Mouse (Mus musculus): ENCODE data around the gene Apoa1.

Apoa1 gene

DNA sequence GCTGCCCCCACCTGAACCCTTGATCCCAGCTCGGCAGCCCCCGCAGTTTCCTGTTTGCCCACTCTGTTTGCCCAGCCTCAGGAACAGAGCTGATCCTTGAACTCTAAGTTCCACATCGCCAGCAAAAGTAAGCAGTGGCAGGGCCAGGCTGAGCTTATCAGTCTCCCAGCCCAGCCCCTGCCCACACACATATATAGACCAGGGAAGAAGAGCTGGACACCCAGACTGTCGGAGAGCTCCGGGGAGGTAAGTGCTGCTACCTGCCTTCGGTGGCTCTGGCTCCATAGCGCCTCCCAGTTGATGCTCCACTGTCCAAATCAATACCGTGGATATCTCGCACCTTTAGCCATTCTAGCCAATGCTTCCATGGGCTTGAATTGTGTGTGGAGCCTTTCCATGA, at the start of gene Apoa1:
Gene Apoa1, plus strand, starts transcription at position 90 of the 400 bp plus-strand sequence.
- no peak for DNase-seq (ENCODE audit: low spot score)

DNA sequence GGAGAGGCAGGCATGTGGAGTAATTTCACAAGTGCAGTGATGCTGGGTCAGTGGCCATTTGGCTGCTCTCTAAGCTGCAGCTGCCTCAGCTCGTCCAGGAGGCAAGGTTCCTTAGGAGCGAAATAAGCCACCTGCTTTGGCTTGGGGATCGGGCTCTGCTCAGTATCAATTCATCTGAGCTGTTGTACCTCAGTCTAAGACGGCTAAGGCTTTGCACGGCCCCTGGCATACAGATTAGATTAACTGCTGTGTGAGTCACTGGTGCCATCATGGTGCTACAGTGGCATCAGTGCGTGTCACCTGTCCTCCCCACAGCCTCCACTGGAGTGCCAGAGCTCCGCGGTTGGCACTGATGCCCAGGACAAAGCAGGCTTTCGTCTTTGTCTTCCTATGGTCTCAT, 49.8 kb upstream of the Apoa1 start:
- DNase-seq (ENCODE audit: low spot score): no peak

DNA sequence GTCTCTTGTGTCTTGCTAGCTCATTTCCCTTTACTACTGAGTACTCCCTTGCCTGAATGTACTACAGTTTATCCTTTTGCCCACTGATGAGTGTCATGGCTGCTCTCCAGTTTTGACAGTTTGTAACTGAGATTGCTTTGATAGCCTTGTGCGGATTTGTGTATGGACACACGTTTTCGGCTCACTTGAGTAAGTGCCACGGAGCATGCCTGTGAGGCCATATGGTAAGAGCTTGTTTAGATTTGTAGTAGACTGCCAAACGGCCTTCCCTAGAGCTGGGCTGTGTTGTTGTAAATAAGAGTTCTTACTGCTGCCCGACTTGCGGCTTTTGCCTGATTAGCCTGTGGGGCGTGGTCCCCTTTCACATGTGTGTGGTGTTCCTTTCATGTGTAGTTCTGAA, 47.1 kb upstream of the Apoa1 start:
- no peak for DNase-seq (ENCODE audit: low spot score)

DNA sequence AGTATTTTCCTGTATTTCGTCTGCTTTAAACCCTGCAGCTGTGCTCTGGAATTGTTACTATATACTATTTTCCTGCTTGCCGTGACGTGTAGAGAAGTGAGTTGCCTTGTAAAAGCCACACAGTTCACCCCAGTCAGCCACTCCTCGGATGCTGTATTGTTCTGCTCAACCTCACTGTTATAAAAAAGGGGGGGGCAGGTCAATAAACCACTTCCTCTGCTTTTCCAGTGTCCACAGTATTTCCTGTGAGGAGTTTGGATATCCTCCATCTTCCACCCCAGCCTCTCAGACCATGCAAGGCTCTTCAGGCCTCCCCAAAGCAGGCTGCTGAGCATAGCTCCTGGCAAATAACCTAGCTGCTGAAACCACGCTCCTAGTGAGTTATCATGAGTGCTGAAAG, 43.8 kb upstream of the Apoa1 start:
- no peak for DNase-seq (ENCODE audit: low spot score)

DNA sequence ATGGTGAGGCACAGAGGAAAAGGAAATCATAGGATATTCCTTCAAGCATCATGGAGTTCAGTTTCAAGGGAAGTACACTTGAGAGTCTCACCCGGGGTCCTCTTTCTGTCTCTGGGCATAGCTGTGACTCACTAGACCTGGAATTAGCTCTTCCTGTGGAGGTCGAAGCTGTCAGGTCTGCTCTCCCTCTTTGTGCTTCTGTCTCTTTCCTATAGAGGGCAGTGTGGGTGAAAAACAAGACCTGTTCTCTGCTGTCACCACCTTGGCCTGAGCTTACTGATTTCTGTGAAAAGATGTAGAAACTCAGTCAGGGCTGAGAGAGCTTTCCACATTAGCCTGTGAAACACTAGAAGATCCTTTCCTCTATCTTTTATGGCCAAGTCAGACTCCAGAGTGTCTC, 43.2 kb upstream of the Apoa1 start:
- no peak for DNase-seq (ENCODE audit: low spot score)

DNA sequence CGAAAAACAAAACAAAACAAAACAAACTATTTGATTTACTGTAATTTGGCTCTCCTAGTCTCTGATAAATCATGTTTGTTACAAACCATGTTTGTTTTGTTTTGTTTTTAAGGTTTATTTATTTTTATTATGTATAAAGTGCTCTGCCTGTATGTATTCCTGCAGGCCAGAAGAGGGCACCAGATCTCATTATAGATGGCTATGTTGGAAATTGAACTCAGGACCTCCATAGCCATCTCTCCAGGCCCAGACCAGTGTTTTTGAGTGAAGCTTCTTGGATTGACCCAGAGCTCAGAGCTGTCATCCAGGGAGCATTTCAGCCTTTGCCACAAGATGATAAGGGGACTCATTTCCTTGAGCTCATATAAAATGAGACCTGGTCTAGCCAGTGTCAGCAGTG, 42.0 kb upstream of the Apoa1 start:
- DNase-seq (ENCODE audit: low spot score): no peak

DNA sequence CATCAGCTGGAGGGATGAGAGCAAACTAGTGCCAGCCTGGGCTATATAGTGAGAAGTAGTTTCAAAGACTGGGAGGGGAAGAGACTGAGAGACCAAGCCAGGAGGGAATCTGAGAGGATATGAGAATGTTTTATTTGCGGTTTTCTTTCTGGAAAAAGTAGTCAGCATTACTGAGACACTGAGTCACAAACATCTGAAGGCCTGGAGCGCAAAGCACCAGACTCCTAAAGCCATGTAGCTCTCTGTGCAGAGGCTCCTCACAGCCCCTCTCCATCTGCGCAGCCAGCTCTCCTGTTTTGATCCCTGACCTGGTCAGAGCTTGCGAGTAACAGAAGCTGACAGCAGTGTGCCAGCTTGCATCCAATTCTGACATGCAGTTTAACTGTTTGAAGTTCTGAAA, 40.0 kb upstream of the Apoa1 start:
- DNase-seq (ENCODE audit: low spot score): no peak

DNA sequence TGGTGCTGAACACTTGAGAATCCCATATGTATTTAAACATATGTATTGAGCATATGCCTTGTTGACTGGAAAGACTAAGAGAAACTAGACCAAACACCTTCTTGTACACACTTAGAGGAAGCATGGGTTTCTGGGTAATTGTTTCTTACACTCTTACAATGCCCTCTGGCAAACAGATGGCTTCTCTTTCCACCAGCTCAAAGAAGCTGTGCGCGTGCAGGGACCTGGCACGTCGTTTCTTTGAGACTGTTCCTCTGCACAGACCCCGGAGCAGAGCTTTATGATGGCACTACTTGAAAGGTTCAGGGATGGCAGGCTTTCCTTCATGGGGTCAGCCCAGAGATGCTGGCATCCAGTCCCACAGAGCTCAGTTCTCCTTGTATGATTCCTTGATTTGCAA, 39.4 kb upstream of the Apoa1 start:
- DNase-seq (ENCODE audit: low spot score): no peak

DNA sequence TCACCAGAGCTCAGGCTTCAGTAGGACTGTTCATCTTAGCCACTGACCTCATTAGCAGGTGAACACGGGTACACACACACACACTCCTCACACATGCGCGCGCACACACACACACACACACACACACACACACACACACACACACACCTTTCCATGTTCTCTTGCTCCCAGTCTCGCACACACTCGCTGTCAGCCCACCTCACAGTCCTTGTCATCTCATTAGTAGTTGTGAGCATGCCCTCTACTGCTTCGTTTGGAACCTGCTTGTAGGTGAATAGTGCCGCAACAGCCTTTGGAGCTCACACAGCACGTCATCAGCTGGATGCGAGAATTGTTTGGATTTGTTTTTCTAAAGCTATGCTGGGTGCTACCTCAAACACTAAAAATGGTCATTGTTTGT, 39.0 kb upstream of the Apoa1 start:
- DNase-seq (ENCODE audit: low spot score): no peak

DNA sequence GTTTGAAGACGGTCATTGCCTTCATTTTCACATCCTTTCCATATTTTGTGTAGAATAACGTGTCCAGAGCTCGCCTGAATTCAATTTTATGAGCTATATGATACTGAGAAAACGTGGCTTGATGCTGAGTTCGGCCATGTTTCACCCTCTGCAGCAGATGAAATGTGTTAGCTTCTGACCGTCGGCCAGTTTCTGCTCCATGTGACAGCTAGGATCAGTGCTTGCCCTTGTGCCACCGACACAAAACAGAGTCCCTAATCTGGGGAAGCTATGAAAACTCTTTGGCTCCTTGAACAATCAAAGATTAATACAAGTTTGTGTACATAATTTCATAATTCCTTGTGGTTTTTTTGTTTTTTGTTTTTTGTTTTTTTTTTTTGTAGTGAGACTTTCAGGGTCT, 37.1 kb upstream of the Apoa1 start:
- DNase-seq (ENCODE audit: low spot score): no peak

DNA sequence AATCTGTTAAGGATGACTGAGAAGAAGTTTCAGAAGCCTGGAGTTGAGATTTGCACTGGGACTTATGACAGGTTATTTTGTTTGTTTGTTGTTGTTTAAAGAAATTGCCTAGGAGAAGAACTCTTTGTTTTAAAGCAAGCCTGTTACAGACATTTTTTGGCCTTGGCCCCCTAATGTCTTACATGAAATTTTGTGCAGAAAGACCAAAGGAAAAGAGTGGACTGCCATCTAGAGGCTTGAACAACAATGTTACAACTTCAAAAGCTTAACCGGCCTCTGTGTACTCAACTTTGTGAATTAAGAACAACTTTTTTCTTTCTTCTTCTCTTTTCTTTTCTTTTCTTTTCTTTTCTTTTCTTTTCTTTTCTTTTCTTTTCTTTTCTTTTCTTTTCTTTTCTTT, 36.7 kb upstream of the Apoa1 start:
- no peak for DNase-seq (ENCODE audit: low spot score)

DNA sequence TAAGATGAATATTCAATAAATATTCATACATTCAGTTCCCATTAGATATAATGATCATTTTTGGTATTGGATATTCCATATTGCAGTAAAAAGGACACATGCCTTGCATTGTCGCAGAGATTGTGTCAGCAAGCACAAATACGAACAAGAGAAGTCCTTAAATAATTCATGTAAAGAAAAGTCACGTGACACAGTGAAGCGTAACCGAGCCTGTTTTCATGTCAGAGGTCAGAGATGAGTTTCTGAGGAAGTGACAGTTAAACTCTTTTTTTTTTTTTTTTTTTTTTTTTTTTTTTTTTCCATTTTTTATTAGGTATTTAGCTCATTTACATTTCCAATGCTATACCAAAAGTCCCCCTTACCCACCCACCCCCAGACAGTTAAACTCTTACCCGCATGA, 35.7 kb upstream of the Apoa1 start:
- DNase-seq (ENCODE audit: low spot score): no peak

DNA sequence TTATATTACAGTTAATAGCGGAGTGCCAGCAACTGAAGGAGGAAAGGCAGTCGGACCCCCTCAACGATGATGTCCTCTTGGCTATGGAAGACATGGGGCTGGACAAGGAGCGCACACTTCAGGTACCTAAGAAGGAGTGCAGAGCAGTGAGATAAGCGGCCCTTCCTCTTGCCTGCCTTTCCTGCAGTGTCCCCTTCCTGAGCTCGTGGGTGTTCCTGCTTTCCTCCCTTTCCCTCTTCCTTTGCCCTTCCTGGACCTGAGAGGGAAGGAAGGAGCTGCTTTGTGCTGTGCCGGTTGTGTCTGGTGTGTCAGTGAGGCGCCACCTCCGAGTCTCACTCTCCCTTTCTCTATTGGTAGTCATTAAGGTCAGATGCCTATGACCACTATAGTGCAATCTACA, 33.6 kb upstream of the Apoa1 start:
- no peak for DNase-seq (ENCODE audit: low spot score)

DNA sequence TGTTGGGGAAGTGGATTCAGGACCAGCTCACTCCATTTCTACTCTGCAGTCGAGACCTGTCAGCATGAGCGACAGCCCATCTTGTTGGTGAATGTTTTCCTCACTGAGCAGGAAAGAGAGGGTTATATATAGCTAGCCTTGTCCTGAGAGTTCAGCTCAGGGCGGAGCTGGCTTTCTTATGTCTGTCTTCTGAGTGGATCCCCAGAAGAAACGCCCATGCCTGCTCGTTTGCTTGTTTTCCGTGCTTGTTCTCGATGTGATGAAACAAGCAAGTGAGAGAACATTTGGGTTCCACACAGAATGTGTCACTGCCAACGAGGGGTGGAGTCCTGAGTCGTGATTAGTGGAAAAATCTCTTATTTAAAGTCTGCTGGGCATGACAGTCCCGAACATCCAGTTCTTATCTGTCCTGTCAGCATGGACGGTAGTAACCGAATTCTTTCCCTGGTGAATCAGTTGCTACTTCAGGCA, 31.6 kb upstream of the Apoa1 start:
- no peak for DNase-seq (ENCODE audit: low spot score)

DNA sequence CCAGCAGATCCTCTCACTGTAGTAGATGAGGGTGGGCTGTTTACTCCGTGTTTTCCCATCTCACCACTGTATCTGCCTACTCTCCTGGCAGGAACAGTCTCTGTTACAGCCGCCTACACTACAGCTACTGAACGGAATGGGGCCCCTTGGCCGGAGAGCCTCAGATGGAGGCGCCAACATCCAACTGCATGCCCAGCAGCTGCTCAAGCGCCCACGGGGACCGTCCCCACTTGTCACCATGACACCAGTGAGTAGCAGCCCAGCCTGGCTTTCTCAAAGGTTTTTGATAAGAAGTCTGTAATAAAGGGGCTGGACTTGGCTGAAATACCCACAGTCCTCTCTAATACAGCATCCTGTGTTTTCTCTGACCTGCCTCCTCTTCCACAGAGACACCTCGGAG, 29.9 kb upstream of the Apoa1 start:
- no peak for DNase-seq (ENCODE audit: low spot score)

DNA sequence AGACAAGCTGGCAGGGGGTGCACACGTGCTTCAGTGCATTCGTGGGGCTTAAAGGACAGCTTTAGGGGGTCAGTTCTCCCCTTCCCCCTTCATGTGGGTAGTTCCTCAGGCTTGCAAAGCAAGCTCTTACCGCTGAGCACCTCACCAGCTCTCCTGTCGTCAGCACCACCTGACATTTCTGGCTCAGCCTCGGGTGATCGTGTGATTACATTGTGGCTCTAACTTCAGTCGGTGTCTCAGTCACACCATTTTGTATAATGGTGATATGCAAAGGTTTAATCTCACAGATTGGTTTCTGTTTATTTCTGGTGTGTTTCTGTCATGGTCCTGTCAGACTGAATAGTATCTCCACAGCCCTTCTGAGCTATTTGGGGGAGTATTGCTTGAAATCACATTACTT, 29.4 kb upstream of the Apoa1 start:
- no peak for DNase-seq (ENCODE audit: low spot score)

DNA sequence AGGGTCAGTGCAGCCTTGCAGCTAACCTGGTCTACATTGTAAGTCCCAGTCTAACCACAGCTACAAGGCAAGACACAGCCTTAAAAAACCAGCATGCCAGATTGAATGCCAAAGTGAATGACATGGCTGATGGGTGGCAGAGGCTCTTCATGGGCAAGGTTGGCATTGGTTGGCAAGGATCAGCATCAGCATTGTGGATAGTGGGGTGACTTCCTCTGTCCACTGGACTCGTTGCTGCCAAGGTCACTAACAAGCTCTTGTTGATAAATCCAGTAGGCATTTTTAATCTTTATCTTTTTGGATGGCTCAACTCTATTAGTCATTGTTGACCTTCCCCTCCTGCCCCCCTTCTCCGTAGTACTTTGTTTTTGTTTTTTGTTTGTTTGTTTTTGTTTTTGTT, 28.8 kb upstream of the Apoa1 start:
- DNase-seq (ENCODE audit: low spot score): no peak

DNA sequence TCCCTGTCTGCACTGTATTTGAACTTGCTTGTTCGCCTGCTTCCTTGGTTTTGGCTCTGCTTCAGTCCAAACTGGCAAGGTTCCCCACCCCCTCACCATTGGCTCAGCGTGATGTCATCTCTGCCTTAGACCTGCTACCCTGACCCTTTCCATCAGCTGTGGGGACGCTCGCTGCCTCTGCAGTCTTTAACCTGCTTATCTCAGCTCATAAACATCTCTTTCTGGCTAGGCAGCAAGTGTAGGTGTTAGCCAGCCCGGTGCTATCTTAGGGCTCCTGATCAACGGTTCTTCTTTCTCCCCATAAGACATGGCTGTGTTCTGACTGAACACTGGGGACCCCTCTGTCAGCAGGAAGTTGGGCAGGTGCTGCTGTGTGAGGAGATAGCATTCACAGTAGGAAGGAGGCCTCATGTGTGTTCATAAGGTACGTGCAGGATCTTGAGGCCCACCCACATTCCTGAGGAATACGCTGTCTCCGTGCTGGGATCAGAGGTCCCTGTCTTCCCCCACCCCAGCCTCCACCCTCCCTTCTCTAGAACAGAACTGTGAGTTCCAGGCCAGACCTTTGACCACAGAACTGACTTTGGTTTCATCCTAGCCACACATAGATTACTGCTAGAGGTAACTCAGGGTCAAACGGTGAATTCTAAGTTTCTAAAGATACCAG, 21.4 kb upstream of the Apoa1 start:
- no peak for DNase-seq (ENCODE audit: low spot score)

DNA sequence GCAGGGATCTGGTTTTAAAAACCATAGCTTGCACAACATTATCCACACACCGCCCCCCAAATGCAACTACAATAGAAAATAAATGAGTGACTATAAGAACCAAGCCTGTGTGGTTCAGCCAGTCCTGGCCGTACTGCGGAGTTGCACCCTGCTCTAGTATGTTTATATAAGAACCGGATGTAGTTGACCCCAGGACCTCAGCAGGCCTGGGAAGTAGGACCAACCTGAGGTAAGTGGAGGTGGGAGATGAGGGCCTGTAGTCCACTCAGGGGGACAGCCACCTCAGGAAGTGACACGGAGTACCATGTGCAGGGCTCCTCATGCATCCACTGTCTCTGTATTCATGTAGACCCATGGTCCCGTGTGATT, 20.9 kb upstream of the Apoa1 start:
- DNase-seq (ENCODE audit: low spot score): no peak

DNA sequence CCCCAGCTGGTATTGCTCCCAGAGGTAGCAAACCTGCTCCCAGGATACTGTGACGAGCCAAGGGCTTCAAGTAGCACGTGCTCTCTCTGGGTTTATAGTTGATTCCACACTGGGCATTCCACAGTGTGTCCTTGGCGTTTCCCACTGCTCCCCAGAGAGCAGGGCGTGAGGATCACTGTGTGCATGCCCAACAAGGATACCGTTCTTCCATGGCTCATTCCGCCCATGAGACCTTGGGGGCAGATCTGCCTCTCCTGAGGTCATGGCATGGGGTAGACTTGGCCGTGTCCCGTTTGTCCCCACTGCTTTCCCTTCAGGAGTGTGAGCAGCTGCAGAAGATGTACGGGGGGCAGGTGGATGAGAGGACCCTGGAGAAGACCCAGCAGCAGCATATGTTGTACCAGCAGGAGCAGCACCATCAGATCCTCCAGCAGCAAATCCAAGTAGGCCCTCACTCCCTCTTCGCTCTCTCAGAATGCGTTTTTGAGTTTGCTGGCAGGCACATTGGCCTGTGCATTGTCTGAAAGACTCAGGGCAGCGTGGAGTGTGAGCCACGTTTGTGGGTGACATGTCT, 19.9 kb upstream of the Apoa1 start:
- peak; percentile 46 for DNase-seq (ENCODE audit: low spot score)

DNA sequence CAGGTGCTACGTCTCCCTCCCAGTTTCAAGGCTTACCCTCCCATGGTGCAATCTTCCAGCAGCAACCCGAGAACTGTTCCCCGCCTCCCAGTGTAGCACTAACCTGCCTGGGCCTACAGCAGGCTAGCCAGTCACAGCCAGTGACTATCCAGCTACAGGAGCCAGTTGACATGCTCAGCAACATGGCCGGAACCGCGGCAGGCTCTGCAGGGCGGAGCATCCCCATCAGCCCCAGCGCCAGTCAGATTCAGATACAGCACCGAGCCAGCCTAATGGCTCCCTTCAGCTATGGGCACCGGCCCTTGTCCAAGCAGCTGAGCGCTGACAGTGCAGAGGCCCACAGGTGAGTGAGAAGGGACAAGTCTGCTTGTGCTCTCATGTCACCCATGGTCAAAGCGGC, 17.9 kb upstream of the Apoa1 start:
- DNase-seq (ENCODE audit: low spot score): no peak

DNA sequence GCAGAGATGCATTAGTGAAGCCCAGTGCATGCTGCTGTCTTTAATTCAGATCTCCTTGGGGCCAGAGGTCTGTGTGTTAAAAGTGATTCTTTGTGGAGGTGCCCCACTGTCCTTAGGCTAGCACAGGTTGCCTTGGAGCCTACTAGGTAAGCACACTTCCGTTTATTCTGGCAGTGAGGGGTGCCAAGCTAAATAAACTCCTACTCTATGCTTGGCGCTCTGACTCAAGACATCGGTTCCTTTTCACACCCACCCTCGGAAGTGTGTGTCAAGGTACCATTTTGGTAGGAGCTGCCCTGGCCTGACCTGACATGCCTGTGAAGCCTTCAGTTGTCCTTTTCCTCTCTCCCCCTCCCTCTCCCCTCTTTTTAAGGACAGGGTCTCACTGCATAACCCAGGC, 14.1 kb upstream of the Apoa1 start:
- no peak for DNase-seq (ENCODE audit: low spot score)

DNA sequence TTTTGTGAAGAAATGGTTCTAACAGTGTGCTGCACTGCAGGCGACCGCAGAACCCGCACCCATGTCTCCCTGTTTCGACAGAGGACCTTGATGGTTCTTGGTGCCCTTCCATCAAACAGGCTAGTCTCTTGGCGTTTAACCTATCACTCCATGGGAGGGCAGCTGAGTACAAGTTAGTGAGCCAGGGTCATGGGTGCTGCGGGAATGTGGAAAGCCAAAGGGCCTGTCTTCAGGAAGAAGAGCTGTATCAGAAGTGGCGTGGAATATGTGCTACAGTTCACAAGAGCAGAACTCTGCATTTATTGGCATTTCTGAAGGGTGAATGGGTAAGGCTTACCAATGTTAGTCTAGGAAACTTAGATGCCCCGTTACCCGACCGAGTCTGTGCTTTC, 13.4 kb upstream of the Apoa1 start:
- no peak for DNase-seq (ENCODE audit: low spot score)
